Mouse (Mus musculus) erythroblast, embryonic 14.5 days (primary cell): Measurements from ENCODE around the gene Tmem165.

Source experiments
- GATA1 ChIP-seq: IDR thresholded peaks from 2 replicates; pipeline ENCODE4 v1.6.1; 2012; ENCODE audit warnings: low read length, inconsistent platforms, mixed read lengths
- TAL1 ChIP-seq: IDR thresholded peaks from 3 replicates; pipeline ENCODE4 v1.6.1; 2012; ENCODE audit warnings: low read length, inconsistent platforms, mixed read lengths

DNA sequence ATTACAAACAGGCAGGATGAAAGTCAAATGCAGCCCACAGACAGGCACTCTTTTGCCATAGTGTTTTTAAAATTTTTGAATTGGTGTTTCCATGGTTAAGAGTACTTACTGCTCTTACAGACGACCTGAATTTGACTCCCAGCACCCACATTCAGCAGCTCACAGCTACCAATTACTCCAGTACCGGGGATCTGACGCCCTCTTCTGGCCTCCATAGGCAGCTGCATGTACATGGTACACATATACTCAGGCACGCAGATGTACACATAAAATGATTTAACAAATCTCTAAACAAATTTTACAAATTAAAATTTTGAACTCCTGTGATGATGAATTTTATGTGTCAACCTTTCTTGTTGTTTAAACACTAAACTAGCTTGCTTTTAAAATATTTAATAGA, 13.2 kb upstream of the Tmem165 start:
- TF ChIP-seq GATA1 (no peak), TAL1 (no peak)
